Mouse (Mus musculus) gastrocnemius, postnatal 36 days (tissue): ENCODE results near the gene Hsph1. TPM values are rescaled to one million over a fixed set of nuclear protein-coding genes. Genes with fewer than 3 reads are reported as not detected.
A peak's percentile ranks its signal among the peaks of the same experiment; 100 is the strongest.

Experiments
- DNase-seq, 2 experiments: peaks; one replicate each; pipeline ENCODE4 v3.0.0; 2022
- intact Hi-C: fragments of 180-260 bp; cut with DNase I; formaldehyde crosslinking; loops from one replicate; pipeline ENCODE4 v1.15.1; 2025
- total RNA-seq, 2 experiments: library from RNA; stranded (reverse); gene quantifications; 2 replicates each; pipeline ENCODE4 v1.2.3; 2021

Gene Hsph1
- total RNA-seq, 2 experiments from 2014 or later, result 47.0 to 70.4 TPM

DNA sequence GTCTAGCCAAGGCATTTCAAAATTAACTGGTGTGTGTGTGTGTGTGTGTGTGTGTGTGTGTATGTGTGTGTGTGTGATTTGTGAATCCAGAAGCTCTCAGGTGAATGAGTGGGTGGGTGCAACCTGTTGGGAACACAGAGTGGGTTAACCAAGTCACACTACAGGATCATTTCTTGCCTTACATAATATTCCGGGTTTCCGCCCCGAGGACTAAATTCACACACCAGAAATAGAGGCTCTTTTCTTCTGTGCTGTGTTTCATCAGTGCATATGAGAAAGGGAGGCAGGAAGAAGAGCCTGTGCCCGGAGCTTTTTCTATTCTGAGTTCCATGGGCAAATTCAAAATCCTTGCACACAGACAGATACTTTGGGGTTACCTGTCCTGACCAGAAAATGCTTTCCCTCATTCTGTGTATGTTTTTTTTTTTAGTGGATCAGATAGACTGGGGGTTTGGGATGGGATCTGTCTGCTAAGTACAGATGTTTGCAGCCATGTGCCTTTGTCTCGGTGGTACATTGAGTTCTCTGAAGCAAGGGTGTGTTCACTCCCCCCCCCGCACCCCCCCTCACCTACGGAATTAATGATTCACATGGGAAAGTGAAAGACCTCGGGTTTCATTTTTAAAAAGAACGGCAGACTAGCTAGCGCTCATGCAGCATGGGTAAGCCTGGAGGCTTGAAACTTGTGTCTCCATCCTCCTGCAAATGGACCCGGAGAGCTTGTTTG, 6.8 kb upstream of the Hsph1 start:
- intact Hi-C loops, result no loop called here

GRCm38 (mm10) chr5:149642366-149642765, 6.2 kb upstream of the Hsph1 start:
- intact Hi-C loops, result no loop called here
- DNase-seq, result no peak

More for the DNA sequence above, 6.8 kb upstream of the Hsph1 start:
- DNase-seq, result no peak

- intact Hi-C loops, result no loop called here
- DNase-seq, result no peak
These were observed 5.2 kb upstream of the Hsph1 start for GRCm38 (mm10) chr5:149641277-149641892.

DNA sequence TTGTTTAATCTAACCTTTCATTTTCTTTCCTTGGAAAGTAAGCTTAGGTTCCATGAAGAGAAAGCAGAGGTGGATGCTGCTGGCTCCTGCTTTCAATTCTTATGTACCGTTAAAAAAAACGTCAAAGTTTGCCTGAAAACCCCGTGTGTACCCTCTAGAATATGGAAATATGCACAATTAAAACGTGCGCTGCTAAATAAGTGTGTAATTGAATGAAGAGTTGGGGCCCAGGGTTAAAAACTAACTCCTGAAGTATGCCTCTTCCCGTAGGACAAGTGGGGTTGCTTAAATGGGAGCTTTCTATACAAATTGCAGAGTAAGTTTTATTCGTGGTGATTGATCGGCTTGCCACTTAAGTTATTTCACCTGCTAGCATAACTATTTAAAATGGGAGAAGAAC, 1.1 kb upstream of the Hsph1 start:
- intact Hi-C loops, result no loop called here

GRCm38 (mm10) chr5:149635556-149635955, 620 bp downstream of the Hsph1 start:
- intact Hi-C loops, result no loop called here
- peak in 1 of 2 experiments; percentile 10 for DNase-seq

More for the DNA sequence above, 1.1 kb upstream of the Hsph1 start:
- DNase-seq, result no peak

DNA sequence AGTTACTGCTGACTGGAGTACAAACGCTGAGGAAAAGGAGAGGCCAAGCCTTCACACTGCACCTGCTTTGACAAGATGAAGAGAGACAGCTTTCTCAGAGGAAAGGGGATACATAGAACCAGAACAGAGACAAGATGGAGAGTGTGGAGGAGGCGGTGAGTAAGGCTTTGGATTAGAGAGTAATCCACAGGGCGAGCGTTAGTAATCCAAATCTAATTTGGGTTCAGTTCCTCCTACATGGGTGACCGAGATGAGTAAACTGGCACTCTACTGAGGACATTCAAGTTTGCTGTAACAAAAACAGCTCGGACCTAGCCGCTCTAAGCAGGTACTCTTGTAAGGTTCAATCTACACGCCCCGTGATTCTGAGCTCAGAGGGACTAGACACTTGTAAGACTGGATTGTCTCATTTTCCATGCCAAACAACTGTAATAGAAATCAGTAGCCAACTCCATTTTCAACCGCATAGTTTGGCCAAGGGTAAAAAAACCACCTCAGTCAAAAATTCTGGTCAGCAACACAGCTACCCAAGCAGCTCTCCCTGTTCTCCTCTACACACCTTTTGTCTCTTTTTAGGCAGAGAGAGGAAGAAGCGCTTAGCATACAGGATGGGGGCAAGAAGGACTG, 1.7 kb downstream of the Hsph1 start:
- intact Hi-C loops, result no loop called here
- no peak for DNase-seq

DNA sequence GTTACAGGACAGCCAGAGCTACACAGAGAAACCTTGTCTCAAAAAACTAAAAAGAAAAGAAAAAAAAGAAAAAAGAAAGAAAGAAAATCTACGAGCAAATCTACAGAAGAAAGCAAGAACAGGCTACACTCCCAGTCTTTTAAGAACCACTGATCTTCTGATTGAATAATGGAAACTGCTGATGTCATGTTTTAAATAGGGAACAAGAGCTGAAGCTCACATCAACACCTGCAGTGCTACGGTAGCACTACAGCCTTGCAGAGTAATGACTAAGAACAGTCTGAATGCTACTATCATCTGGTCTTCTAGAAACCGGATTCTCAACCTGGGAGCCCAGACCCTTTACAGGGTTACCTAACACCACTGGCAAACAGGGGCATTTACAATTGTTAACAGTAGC, 10.6 kb downstream of the Hsph1 start:
- DNase-seq, result no peak
- intact Hi-C loops, result no loop called here

GRCm38 (mm10) chr5:149623815-149624675, 12.1 kb downstream of the Hsph1 start:
- no peak for DNase-seq
- intact Hi-C loops, result no loop called here

GRCm38 (mm10) chr5:149622644-149623043, 13.5 kb downstream of the Hsph1 start:
- DNase-seq, result no peak
- intact Hi-C loops, result no loop called here

DNA sequence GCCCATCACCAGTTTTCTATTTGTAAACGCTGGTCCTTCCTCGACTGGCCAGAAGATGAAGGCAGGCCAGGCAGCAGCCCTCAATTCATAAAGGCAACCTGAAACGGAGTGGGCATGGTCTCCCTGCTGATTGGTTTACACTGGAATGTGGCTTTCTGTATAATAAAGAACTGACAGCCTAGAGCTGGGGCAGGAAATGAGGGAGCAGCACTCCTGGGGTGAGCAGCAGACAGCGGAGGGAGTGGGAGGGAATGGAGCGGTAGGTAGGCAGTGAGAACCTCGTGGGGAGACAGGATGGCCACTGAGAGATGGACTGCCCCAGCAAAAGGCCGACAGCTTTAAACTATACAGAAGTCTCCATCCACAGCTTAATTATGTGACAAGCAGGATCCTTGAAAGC, 14.0 kb downstream of the Hsph1 start:
- DNase-seq, result no peak
- intact Hi-C loops, result no loop called here

GRCm38 (mm10) chr5:149617776-149618425, 18.3 kb downstream of the Hsph1 start:
- intact Hi-C loops, result no loop called here
- no peak for DNase-seq

DNA sequence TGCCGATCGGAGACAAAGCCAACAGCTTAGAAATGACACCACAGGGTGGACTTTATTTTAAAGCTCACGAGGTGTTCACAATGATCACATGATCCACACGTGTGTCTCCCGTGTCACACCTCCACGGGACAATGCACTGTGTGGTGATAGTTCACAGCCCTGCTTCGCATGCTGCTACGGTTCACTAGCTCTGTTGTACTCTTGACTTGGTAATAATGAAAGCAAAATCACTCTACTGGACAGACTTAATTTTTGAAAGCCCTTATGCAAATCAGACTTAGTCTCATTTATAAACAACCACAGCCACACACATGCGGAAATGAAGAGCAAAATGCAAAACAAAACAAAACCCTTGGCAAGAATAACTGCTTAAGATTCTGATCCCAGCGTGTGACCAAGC, 19.4 kb downstream of the Hsph1 start:
- intact Hi-C loops, result no loop called here
- DNase-seq, result no peak

- intact Hi-C loops, result no loop called here
- DNase-seq, result no peak
These were observed 20.0 kb downstream of the Hsph1 start for GRCm38 (mm10) chr5:149616138-149616537.

DNA sequence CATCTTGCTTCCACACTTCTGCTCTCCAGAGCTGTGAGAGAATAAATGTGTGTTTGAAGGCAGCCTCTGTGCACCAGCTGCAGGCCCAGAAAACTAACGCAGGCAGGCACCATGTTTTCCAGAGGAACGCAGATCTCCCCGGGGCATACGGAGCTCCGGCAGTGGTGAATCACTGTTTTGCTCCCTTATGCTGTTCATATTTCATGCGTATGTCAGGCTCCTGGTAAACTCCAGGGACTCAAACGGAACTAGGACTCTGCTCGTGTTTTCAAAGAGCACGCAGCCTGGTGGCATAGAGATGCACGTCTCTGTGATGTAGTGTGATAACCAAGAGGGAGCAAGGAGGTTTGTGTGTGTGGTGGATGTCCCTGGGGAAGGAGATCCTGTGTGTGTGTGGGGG, 23.4 kb downstream of the Hsph1 start:
- no peak for DNase-seq
- intact Hi-C loops, result no loop called here

DNA sequence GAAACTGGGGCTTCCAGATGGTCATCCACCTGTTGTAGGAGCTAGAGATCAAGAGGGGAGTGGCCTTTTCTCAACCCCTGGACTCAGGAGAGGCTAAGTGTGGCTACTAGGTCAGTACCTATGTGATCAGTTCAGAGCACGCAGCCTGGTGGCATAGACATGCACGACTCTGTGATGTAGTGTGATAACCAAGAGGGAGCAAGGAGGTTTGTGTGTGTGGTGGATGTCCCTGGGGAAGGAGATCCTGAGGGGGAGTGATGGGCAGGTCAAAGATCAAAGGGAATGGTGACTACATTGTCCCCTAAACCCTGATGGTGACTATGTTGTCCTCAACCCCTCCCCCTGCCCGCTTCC, 24.0 kb downstream of the Hsph1 start:
- DNase-seq, result no peak
- intact Hi-C loops, result no loop called here

DNA sequence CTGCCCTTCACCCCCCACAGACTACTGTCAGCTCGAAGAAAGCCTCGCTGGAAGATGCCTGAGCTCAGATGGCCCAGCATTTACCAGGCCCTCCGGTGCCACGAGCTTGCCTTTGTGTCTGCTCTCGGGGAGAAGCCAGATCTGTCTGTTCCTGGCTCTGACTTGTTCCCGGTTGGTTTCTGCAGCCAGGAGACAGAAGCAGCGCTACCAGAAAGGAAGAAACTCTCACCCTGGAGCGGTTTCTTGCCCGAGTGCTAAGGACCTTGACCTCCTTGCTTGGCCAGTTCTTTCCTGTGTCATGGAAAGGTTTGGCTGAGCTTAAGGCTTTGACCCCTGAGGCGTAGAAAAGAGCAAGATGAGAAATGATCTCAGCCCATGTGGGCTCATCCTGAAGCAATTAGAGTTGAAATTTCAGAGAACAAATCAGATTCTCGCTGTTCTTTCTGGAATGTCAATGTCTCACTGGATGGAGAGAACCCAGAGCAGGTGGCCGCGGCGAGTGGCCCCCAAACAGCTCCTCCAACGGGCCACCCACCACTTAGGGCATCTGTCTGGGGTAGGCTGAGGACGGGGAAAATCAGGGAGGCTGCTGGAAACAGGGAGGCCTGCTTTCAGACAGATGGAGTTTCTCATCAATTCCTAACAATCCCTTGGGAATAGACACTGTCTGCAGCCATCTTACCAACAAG, 24.6 kb downstream of the Hsph1 start:
- DNase-seq, result no peak
- intact Hi-C loops, result no loop called here

GRCm38 (mm10) chr5:149607083-149607720, 29.0 kb downstream of the Hsph1 start:
- intact Hi-C loops, result no loop called here
- DNase-seq, result no peak

DNA sequence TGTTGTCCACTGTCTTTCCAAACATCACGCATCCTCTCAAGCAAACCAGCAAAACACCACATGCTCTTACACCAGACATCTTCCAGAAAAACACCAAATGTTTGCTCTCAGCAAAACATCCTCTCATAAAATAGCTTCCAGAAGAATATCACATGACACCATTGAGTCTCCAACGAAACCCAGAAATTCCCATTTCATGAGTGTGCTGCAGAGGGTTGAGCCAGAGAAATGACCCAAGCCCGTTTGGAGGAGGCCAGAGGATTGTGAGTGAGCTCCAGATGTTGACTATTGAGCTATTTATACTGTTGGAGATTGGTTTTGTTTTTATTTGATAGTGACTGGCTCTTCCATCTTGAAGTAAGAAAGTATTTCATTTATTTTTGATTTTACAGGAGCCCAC, 32.9 kb downstream of the Hsph1 start:
- intact Hi-C loops, result no loop called here

DNA sequence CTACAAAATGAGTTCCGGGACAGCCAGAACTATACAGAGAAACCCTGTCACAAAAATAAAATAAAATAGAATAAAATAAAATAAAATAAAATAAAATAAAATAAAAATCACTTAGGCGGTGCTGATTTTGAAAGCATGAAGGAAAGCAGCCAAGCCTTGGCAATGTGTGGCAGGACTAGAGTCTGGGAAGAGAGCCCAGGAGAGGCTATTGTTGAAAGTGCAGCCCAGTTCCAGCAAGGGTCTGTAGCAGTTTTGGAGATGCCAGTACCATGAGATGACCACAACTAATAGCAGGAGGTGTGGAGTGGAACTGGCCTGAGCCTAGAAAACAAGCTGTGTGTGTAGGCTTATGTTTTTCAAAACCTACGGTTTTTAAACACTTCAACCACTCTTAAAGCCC, 34.2 kb downstream of the Hsph1 start:
- intact Hi-C loops, result no loop called here
- no peak for DNase-seq

More for the DNA sequence above, 32.9 kb downstream of the Hsph1 start:
- DNase-seq, result no peak
